Mouse (Mus musculus) cortical plate, adult 2 months (tissue): ENCODE data around the gene Rfx5.
"Not testable (repeated sequence)": the region's sequence is repeated elsewhere in the genome, so short reads cannot be mapped to it uniquely, and the experiment has no call there.

Experiments used
- CTCF ChIP-seq: fragments of 200-500 bp; IDR thresholded peaks from 2 replicates; pipeline ENCODE4 v1.5.1; 2011; ENCODE audit warnings: mild to moderate bottlenecking, control low read depth, low read length; ENCODE audit not compliant: insufficient read depth; ENCODE audit errors: extremely low read depth
- POLR2A ChIP-seq: fragments of 200-500 bp; IDR thresholded peaks from 2 replicates; pipeline ENCODE4 v1.6.1; 2011; ENCODE audit warnings: mild to moderate bottlenecking, low read length, control low read depth; ENCODE audit not compliant: insufficient read depth; ENCODE audit errors: extremely low read depth

DNA sequence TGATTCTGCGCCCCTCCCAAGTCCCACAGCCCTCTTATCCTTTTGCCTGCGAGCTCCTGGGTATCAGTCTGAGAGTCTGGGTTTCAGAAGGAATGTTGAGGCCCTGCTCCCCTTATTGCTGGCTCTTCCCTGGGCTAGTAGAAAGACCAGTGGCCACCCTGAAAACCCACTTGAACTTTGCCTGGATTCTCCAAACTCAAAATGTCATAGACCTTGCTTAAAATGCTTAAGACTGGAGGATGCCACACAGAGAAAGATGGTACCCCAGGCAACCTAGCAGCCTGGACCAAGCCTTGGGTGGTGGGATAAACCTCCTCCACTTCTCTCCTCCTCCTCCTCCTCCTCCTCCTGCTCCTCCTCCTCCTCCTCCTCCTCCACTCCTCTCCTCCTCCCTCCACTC is 20.3 kb upstream of the Rfx5 start:
- TF ChIP-seq CTCF, POLR2A: not testable (repeated sequence)
